Mouse (Mus musculus) ES-Bruce4 (cell line): ENCODE measurements at regions not wholly inside any gene's neighbourhood (a gene's known extent, or its start where the extent isn't known, plus 50 kb on each side); places are given as distances from the start of the nearest gene placed in this dataset.

ENCODE experiments used
- CTCF ChIP-seq: IDR thresholded peaks from one replicate; pipeline ENCODE4 v1.8.1; 2011; ENCODE audit warnings: low read depth, low read length
- POLR2A ChIP-seq: IDR thresholded peaks from one replicate; pipeline ENCODE4 v1.8.1; 2011; ENCODE audit warnings: low read length; ENCODE audit not compliant: insufficient read depth

DNA sequence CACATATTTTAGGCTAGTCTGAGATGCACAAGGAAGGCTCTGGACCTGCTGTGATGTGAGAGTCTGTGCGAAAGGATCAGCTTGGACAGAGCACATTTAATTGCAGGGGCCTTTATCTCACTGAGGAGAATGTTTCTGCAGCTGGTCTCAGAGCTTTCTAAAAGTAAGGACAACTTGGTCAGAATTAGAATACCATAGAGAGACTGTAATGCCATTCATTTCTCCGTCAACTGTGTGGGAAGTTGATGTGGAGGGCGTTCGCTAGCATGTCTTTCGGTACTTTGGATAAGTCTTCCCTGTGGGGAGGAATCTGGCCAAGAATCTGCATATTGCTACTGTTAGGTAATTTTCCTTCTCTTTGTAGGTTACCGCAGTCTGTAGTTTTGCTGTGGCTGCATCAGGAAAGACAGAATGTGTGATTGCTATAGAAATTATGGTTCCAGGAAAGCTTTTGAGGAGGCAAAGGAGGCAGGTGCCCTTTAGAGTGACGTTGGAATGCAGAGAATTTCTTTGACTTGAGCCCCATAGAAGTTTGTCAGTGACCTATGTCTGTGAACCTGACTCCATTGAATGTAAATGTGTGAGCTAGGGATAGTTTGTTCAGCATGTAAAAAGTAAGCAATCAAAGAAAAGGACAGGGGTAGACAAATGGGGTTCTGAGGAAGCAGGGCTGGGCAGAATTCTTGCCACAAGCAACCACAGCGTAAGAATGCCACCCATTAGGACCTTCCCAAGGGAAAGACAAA is 164.2 kb downstream of the Eva1a start:
- TF ChIP-seq POLR2A (no peak), CTCF (no peak)
